Mouse (Mus musculus) heart, embryonic 11.5 days (tissue): ENCODE data around the gene Pdzd3. TPM values are rescaled to one million over a fixed set of nuclear protein-coding genes. Genes with fewer than 3 reads are reported as not detected.
A peak's percentile ranks its signal among the peaks of the same experiment; 100 is the strongest.

Source experiments
- ATAC-seq: fragments of 200-750 bp; cut with Nextera tagmentation; replicated peaks from 2 replicates; pipeline ENCODE4 v1.8.0; 2017; ENCODE audit warnings: moderate library complexity; ENCODE audit not compliant: insufficient number of reproducible peaks, low FRiP score, low TSS enrichment
- H3K27ac ChIP-seq: fragments of 300-500 bp; sonication (generic); 2 replicates; pipeline ENCODE4 v1.5.1; 2014; ENCODE audit warnings: mild to moderate bottlenecking, low read depth, low read length
- H3K27me3 ChIP-seq: fragments of 300-500 bp; sonication (generic); 2 replicates; pipeline ENCODE4 v1.6.1; 2014; ENCODE audit warnings: mild to moderate bottlenecking, low read length, mixed read lengths; ENCODE audit not compliant: control insufficient read depth, insufficient read depth
- H3K36me3 ChIP-seq: fragments of 300-500 bp; sonication (generic); 2 replicates; pipeline ENCODE4 v1.6.1; 2014; ENCODE audit warnings: mild to moderate bottlenecking, low read length, moderate library complexity, mixed read lengths; ENCODE audit not compliant: control insufficient read depth, insufficient read depth
- H3K4me1 ChIP-seq: fragments of 300-500 bp; sonication (generic); 2 replicates; pipeline ENCODE4 v1.6.1; 2014; ENCODE audit warnings: low read length; ENCODE audit not compliant: control insufficient read depth, insufficient read depth
- H3K4me2 ChIP-seq: fragments of 300-500 bp; sonication (generic); 2 replicates; pipeline ENCODE4 v1.6.1; 2014; ENCODE audit warnings: mild to moderate bottlenecking, moderate library complexity
- H3K4me3 ChIP-seq: fragments of 300-500 bp; sonication (generic); 2 replicates; pipeline ENCODE4 v1.5.1; 2014; ENCODE audit warnings: low read depth, low read length
- H3K9ac ChIP-seq: fragments of 300-500 bp; sonication (generic); 2 replicates; pipeline ENCODE4 v1.6.1; 2014; ENCODE audit warnings: mild to moderate bottlenecking, low read depth, low read length, moderate library complexity
- H3K9me3 ChIP-seq: fragments of 300-500 bp; sonication (generic); replicated peaks from 2 replicates; pipeline ENCODE4 v1.6.1; 2016; ENCODE audit warnings: low read length; ENCODE audit not compliant: control insufficient read depth
- WGBS: fragments of 180-500 bp; shearing (Covaris S2); extraction: QIAGEN DNeasy Blood & Tissue Kit; methylation state at CpG from one replicate; pipeline ENCODE4 v1.1.7; 2014; ENCODE audit not compliant: insufficient replicate concordance; 5-methylcytosine and 5-hydroxymethylcytosine counted together
- polyA plus RNA-seq: library from polyadenylated mRNA; unstranded; fragments of >200 nt; fragmentation: Nextera tagmentation; extraction: Ambion mirVana; gene quantifications from 2 replicates; pipeline ENCODE4 v1.2.1, GENCODE M21; 2014

The Pdzd3 gene
- polyA plus RNA-seq, 1 experiment from 2014 or later: not detected

- Histone ChIP-seq H3K9ac (peak overlapping the region; percentile 29), H3K9me3 (no peaks in the 10 kb centered on the region), H3K36me3 (no peaks in the 10 kb centered on the region), H3K4me2 (peak overlapping the region; percentile 82), H3K4me1 (peaks cover 17% of the 10 kb centered on the region), H3K27me3 (no peaks in the 10 kb centered on the region), H3K4me3 (peak overlapping the region; percentile 95), H3K27ac (peak overlapping the region; percentile 95; the same call in 1 of the 2 replicates)
- no peak for ATAC-seq
- WGBS: 20% methylated on average over 19 of the region's 19 CpGs
Measured at GRCm38 (mm10) chr9:44234479-44235427, 16.5 kb downstream of the Pdzd3 start.

DNA sequence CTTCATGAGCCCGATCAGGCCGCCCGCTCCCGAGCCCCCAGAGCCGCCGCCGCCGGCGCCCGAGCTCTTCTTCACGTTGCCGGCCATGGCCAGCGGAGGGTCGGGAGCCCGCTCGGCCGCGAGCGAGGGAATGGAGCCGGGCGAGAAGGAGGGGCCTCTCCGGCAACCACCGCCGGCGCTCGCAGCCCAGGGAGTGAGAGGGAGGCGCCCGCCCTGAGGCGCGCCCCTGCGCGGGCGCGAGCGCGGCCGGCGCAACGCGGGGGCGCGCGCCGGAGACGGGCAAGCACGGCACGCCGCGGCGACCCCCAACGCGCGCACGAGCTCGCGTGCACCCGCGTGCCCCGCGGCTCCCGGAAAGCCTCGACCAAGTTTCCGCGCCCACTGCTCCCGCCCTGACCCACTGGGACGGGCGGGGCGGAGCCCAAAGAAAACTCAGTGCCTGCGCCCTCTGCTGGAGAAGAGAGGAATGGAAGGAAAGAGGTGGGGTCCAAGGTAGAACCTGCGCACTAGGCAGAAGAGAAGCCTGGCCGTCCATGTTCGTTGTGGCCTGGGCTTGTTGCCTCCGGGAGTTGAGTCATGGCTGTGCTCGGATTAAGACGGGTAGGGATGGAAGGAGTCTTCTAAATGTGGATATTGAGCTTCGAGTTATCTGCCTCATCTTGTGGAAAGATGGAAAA is 17.3 kb downstream of the Pdzd3 start, which contains the start of gene Cbl:
Gene Cbl (minus strand): TSS at position 248 of the 677 bp plus-strand sequence.
- Histone ChIP-seq H3K36me3 (no peaks in the 10 kb centered on the region), H3K4me1 (peaks cover 20% of the 10 kb centered on the region), H3K9ac (peak within 1 kb of the TSS; percentile 91), H3K27ac (peak within 1 kb of the TSS; percentile 95), H3K27me3 (no peaks in the 10 kb centered on the region), H3K9me3 (no peaks in the 10 kb centered on the region), H3K4me2 (peak within 1 kb of the TSS; percentile 82), H3K4me3 (peak within 1 kb of the TSS; percentile 95)
- 0% methylated on average over 70 of the region's 76 CpGs for WGBS
- peak; percentile 90 for ATAC-seq

- Histone ChIP-seq H3K4me1 (peaks cover 20% of the 10 kb centered on the region), H3K9ac (peak overlapping the region; percentile 91), H3K27me3 (no peaks in the 10 kb centered on the region), H3K4me2 (peak overlapping the region; percentile 82), H3K9me3 (no peaks in the 10 kb centered on the region), H3K4me3 (peak overlapping the region; percentile 95), H3K36me3 (no peaks in the 10 kb centered on the region), H3K27ac (peak overlapping the region; percentile 95)
- WGBS: 1% methylated on average over 40 of the region's 40 CpGs
- ATAC-seq: peak; percentile 62
Measured at GRCm38 (mm10) chr9:44233021-44233801, 18.1 kb downstream of the Pdzd3 start.

DNA sequence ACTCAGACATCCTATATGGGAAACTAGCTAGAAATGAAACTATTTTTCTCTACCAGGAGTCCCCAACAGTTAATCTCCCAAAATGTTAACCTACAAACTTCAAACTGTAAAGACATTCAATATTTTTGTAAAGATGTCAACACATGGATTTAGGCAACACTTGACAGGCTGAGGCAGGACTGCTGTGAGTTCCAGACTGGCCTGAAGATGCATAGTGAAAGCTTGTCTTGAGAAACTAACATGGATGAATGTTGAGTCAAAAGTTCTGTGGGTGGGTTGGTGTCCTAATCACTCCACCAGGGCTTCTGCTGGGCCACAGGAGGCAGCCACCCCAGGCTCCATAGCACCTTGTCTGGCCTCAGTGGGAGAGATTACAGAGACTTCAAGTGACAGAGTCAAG is 19.7 kb downstream of the Pdzd3 start:
- no peaks in the 10 kb centered on the region for H3K27me3 ChIP-seq
- H3K4me1 ChIP-seq: peaks cover 19% of the 10 kb centered on the region
- peak overlapping the region; percentile 82; the same call in 1 of the 2 replicates for H3K4me2 ChIP-seq
- no peaks in the 10 kb centered on the region for H3K36me3 ChIP-seq
- ATAC-seq: no peak
- H3K9me3 ChIP-seq: no peaks in the 10 kb centered on the region
- no peak overlapping the region for H3K4me3 ChIP-seq
- H3K9ac ChIP-seq: no peak overlapping the region
- no peak overlapping the region for H3K27ac ChIP-seq

DNA sequence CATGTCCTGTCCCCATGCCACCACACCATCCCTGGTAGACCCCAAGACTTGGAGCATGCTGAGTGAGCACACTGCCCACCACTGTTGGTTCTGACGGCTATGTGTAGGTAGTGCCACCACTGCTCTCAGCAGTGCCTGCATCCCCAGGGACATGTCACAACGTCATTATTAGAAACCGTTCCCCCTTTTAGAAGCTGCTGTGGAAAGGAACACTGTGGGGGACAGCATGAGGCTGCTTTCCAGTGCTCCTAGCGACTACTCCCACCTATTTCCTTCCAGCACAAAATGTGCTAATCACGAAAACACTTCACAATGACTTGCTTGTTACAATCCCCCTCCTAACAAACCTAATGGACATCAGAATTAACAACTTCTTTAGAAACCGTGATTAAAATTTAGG is 25.3 kb downstream of the Pdzd3 start:
- Histone ChIP-seq H3K4me3 (no peak overlapping the region), H3K9me3 (no peaks in the 10 kb centered on the region), H3K4me2 (no peak overlapping the region), H3K36me3 (no peaks in the 10 kb centered on the region), H3K27ac (no peak overlapping the region), H3K9ac (no peak overlapping the region), H3K27me3 (no peaks in the 10 kb centered on the region), H3K4me1 (peaks cover 7% of the 10 kb centered on the region)
- WGBS: 56% methylated on average over 6 of the region's 6 CpGs
- ATAC-seq: no peak

- WGBS: 93% methylated on average over 14 of the region's 14 CpGs
- H3K36me3 ChIP-seq: peaks cover 5% of the 10 kb centered on the region; the same call in 1 of the 2 replicates
- no peak overlapping the region for H3K4me3 ChIP-seq
- H3K4me2 ChIP-seq: no peak overlapping the region
- no peak overlapping the region for H3K9ac ChIP-seq
- no peaks in the 10 kb centered on the region for H3K4me1 ChIP-seq
- no peaks in the 10 kb centered on the region for H3K9me3 ChIP-seq
- H3K27me3 ChIP-seq: no peaks in the 10 kb centered on the region
- H3K27ac ChIP-seq: no peak overlapping the region
- no peak for ATAC-seq
Measured at GRCm38 (mm10) chr9:44213538-44213937, 37.7 kb downstream of the Pdzd3 start.

DNA sequence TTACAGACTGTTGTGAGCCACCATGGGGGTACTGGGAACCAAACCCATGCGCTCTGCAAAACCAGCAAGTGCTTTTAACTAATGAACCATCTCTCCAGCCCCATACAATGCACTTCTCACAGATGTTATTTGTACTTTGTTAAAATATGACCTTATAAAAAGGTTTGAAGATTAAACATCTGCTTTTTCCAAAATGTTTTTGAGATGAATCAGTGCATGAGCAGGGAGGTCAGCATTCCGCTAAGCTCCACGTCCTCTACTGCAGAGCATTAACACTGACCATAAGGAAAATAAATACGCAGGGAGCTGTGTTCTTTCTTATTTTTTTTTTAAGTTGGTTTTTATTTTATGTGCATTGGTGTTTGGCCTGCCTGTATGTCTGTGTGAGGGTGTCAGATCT is 38.9 kb downstream of the Pdzd3 start:
- 93% methylated on average over 4 of the region's 4 CpGs for WGBS
- H3K9ac ChIP-seq: no peak overlapping the region
- H3K9me3 ChIP-seq: no peaks in the 10 kb centered on the region
- H3K27me3 ChIP-seq: no peaks in the 10 kb centered on the region
- H3K4me3 ChIP-seq: no peak overlapping the region
- no peak overlapping the region for H3K27ac ChIP-seq
- H3K4me1 ChIP-seq: no peaks in the 10 kb centered on the region
- peaks cover 5% of the 10 kb centered on the region; the same call in 1 of the 2 replicates for H3K36me3 ChIP-seq
- no peak for ATAC-seq
- H3K4me2 ChIP-seq: no peak overlapping the region

GRCm38 (mm10) chr9:44209416-44209815 is 41.9 kb downstream of the Pdzd3 start:
- Histone ChIP-seq H3K9ac (no peak overlapping the region), H3K4me1 (no peaks in the 10 kb centered on the region), H3K27me3 (no peaks in the 10 kb centered on the region), H3K9me3 (no peaks in the 10 kb centered on the region), H3K27ac (no peak overlapping the region), H3K36me3 (peaks cover 5% of the 10 kb centered on the region; the same call in 1 of the 2 replicates), H3K4me2 (no peak overlapping the region), H3K4me3 (no peak overlapping the region)
- no peak for ATAC-seq
- 89% methylated on average over 4 of the region's 4 CpGs for WGBS
